Mouse (Mus musculus) myocyte (in vitro differentiated cells): ENCODE data around the gene Dpysl5.
"Not testable (repeated sequence)": the region's sequence is repeated elsewhere in the genome, so short reads cannot be mapped to it uniquely, and the experiment has no call there.

ENCODE experiments used
- CEBPB ChIP-seq: IDR thresholded peaks from 2 replicates; pipeline ENCODE4 v1.6.1; 2011; ENCODE audit warnings: mild to moderate bottlenecking, moderate library complexity; ENCODE audit not compliant: poor library complexity, insufficient read depth, severe bottlenecking
- E2F4 ChIP-seq: IDR thresholded peaks from one replicate; pipeline ENCODE4 v1.6.1; 2011; ENCODE audit warnings: mild to moderate bottlenecking, control low read depth, moderate library complexity; ENCODE audit not compliant: insufficient read depth
- MAX ChIP-seq: IDR thresholded peaks from one replicate; pipeline ENCODE4 v1.6.1; 2011; ENCODE audit warnings: low read depth, mild to moderate bottlenecking, control low read depth
- MYOD1 ChIP-seq, 3 experiments: IDR thresholded peaks; one replicate each; pipeline ENCODE4 v1.6.1; 2011; ENCODE audit warnings: control low read depth in 2 of 3, low read depth in 2 of 3, mild to moderate bottlenecking in 2 of 3, moderate library complexity in 1 of 3; ENCODE audit not compliant: insufficient read length in 2 of 3, control insufficient read depth in 1 of 3
- POLR2A ChIP-seq: IDR thresholded peaks from one replicate; pipeline ENCODE4 v1.6.1; 2011; ENCODE audit warnings: low read depth, mild to moderate bottlenecking, control low read depth, moderate library complexity; ENCODE audit not compliant: insufficient read length
- POLR2AphosphoS2 ChIP-seq: IDR thresholded peaks from one replicate; pipeline ENCODE4 v1.6.1; 2011; ENCODE audit warnings: low read depth, control low read depth; ENCODE audit not compliant: insufficient read length
- TCF3 ChIP-seq: IDR thresholded peaks from one replicate; pipeline ENCODE4 v1.6.1; 2011; ENCODE audit warnings: low read depth, control low read depth; ENCODE audit not compliant: insufficient read length

DNA sequence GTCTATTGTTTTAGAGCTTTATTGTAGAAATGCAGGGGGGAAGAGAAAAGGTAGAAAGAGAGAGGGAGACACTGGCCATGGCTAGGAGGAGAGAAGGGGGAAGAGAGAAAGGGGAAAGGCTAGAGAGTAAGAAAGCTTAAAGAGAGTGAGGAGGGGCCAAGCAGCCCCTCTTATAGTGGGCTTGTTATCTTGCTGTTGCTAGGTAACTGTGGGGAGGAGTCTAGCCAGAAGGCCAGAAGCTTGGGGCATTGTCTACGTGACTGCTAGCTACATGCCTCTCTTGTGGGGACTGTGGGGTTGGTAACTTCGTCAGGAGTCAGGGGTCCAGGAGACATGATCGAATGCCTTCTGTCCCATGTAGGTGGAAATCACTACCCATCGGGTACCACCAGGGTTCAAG, 10.0 kb upstream of the Dpysl5 start:
- not testable (repeated sequence) for TF ChIP-seq E2F4; CEBPB; POLR2A; TCF3; MAX; MYOD1 (IDR thresholded peaks at IDR 0.05; ENCODE audit: control insufficient read depth in 1 of 3, insufficient read length in 2 of 3, low read depth in 2 of 3); POLR2AphosphoS2
